Mouse (Mus musculus) olfactory bulb, adult 2 months (tissue): ENCODE results near the gene Synm.

ENCODE experiments used
- CTCF ChIP-seq: fragments of 200-500 bp; IDR thresholded peaks from 2 replicates; pipeline ENCODE4 v1.5.1; 2012; ENCODE audit warnings: low read depth, mild to moderate bottlenecking, low read length, moderate library complexity; ENCODE audit not compliant: insufficient read depth
- POLR2A ChIP-seq: fragments of 200-500 bp; IDR thresholded peaks from 2 replicates; pipeline ENCODE4 v1.6.1; 2012; ENCODE audit warnings: mild to moderate bottlenecking, low read depth, low read length, moderate library complexity; ENCODE audit not compliant: insufficient read depth

DNA sequence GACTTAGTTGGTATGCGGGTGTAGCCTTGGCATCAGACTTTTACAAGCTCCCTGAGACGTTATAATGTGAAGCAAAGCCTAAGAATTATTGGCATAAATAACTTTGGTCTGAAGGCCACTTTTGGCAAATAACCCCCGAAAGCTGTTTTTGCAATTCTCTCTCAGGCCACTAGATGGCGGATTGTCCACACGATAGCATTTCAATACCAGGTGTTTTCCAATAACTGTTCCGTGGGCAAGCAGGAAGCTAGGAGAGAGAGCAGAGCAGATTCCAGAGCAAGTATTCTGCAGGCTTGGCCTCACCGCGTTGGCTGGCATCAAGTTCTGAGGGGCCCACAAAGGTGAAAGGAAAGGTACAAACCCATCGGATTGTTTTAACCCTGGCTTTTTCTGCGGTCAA lies 29.2 kb upstream of the Synm start:
- no peak for TF ChIP-seq POLR2A
- TF ChIP-seq CTCF = peak; percentile 31; the same call in 1 of the 2 replicates
